Mouse (Mus musculus) E14TG2a.4 (cell line): Measurements from ENCODE around the gene Fsd1.

Source experiments
- CTCF ChIP-seq: conservative IDR thresholded peaks from 2 replicates; pipeline ENCODE4 v1.5.1; 2014; ENCODE audit warnings: low read length
- NANOG ChIP-seq: IDR thresholded peaks from 2 replicates; pipeline ENCODE4 v1.6.1; 2014; ENCODE audit warnings: borderline replicate concordance, low read length, mixed read lengths

DNA sequence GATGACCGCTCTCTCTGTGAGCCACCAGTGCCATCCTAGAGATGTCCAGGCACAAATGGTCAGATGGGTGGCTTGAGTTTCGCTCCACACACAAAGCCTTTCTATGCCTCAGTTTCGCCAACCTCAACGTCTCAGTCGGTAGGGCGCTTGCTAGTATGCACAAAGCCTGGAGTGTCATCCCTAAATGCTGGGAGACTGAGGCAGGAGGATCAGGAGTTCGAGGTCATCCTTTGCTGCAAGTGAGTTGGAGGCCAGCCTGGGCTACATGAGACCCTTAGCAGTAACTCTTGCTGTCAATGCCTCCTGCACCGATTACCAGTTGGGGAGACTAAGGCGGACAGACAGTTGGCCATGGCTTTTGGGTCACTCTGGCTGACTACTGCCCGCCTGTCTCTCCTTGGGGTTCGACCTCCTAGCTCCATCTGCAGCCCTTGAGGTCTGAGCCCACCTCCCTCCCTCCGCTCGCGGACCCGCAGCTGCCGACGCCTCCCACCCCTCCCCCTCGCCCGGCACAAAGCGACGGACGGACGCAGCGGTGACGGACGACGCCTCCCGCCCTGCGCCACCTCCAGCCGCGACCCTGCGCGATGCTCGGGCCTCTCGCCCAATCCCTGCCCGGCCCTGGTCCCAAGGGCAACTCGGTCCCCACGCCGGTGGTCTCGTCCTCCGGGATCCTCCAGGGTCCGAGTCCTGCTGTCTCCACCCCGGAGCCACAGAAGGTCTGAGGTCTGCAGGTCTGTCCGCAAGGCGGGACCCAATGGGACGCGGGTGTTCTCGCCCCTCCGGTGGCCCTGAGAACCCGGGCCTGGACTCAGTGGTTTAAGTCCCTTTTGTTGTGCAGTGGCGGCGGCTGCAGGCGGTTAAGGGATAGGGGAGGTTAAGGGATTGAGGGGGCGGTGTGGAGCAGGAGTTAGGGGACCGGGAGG, 16.1 kb upstream of the Fsd1 start, which contains the start of gene Shd:
- TF ChIP-seq CTCF (no peak), NANOG (no peak)
